Mouse (Mus musculus): ENCODE results near the gene Ak3. TPM values are rescaled to one million over a fixed set of nuclear protein-coding genes. Genes with fewer than 3 reads are reported as not detected.

Ak3 gene
- polyA plus RNA-seq, 1 experiment from 2014 or later = 87.6 TPM

GRCm38 (mm10) chr19:29058741-29059140, 11.0 kb upstream of the Ak3 start:
- Histone ChIP-seq H3K36me3 (no peaks in the 10 kb centered on the region), H3K4me3 (no peak overlapping the region), H3K9me3 (replicated peaks) (no peaks in the 10 kb centered on the region), H3K9ac (no peak overlapping the region), H3K4me1 (replicated peaks) (0 out of 2 replicates have a peak, but pooled peaks cover 3% of the 10 kb centered on the region), H3K27ac (no peak overlapping the region), H3K27me3 (no peaks in the 10 kb centered on the region), H3K4me2 (no peak overlapping the region)
- no peak for ATAC-seq (replicated peaks; ENCODE audit: insufficient number of reproducible peaks, insufficient read depth, low FRiP score, low read depth)
- 83% methylated on average over 5 of the region's 5 CpGs for WGBS

GRCm38 (mm10) chr19:29055469-29055868, 7.7 kb upstream of the Ak3 start:
- H3K4me2 ChIP-seq = no peak overlapping the region
- no peak for ATAC-seq (replicated peaks; ENCODE audit: insufficient number of reproducible peaks, insufficient read depth, low FRiP score, low read depth)
- no peaks in the 10 kb centered on the region for H3K27me3 ChIP-seq
- no peak overlapping the region for H3K9ac ChIP-seq
- no peak overlapping the region for H3K27ac ChIP-seq
- whole genome bisulfite sequencing = 80% methylated on average over 4 of the region's 4 CpGs
- no peaks in the 10 kb centered on the region for H3K4me1 ChIP-seq (replicated peaks)
- H3K4me3 ChIP-seq = no peak overlapping the region
- H3K36me3 ChIP-seq = no peaks in the 10 kb centered on the region
- no peaks in the 10 kb centered on the region for H3K9me3 ChIP-seq (replicated peaks)

GRCm38 (mm10) chr19:29054594-29054993, 6.8 kb upstream of the Ak3 start:
- H3K27ac ChIP-seq = no peak overlapping the region
- H3K27me3 ChIP-seq = no peaks in the 10 kb centered on the region
- H3K36me3 ChIP-seq = no peaks in the 10 kb centered on the region
- ATAC-seq (replicated peaks; ENCODE audit: insufficient number of reproducible peaks, insufficient read depth, low FRiP score, low read depth) = no peak
- H3K4me3 ChIP-seq = no peak overlapping the region
- H3K4me1 ChIP-seq (replicated peaks) = 0 out of 2 replicates have a peak, but pooled peaks cover 4% of the 10 kb centered on the region
- no peaks in the 10 kb centered on the region for H3K9me3 ChIP-seq (replicated peaks)
- H3K4me2 ChIP-seq = no peak overlapping the region
- 70% methylated on average over 6 of the region's 6 CpGs for WGBS
- H3K9ac ChIP-seq = no peak overlapping the region

DNA sequence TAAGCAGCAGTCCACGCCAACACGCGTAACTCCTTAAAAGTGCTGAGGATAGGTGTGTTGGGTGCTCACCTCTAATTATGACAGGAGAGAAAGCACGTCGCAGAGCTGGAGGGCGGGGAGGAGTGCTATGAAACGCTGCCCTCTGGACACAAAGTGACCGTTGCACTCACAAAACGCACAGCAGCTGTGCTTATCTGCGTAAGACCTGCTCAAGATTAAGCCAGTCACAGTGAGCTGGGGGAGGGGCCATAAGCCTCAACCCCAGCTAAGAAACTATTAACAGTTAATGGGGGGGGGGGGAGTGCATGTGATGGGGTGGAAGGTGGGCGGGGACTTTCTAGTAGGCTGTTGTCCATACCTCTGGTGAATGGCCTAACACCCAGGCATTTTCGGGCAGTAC, 5.0 kb upstream of the Ak3 start:
- H3K9ac ChIP-seq = no peak overlapping the region
- no peak overlapping the region for H3K27ac ChIP-seq
- ATAC-seq (replicated peaks; ENCODE audit: insufficient number of reproducible peaks, insufficient read depth, low FRiP score, low read depth) = no peak
- WGBS = 72% methylated on average over 12 of the region's 12 CpGs
- H3K4me3 ChIP-seq = no peak overlapping the region
- no peak overlapping the region for H3K4me2 ChIP-seq
- no peaks in the 10 kb centered on the region for H3K36me3 ChIP-seq
- H3K27me3 ChIP-seq = no peaks in the 10 kb centered on the region
- no peaks in the 10 kb centered on the region for H3K9me3 ChIP-seq (replicated peaks)
- peaks cover 9% of the 10 kb centered on the region; the same call in 1 of the 2 replicates for H3K4me1 ChIP-seq (replicated peaks)

DNA sequence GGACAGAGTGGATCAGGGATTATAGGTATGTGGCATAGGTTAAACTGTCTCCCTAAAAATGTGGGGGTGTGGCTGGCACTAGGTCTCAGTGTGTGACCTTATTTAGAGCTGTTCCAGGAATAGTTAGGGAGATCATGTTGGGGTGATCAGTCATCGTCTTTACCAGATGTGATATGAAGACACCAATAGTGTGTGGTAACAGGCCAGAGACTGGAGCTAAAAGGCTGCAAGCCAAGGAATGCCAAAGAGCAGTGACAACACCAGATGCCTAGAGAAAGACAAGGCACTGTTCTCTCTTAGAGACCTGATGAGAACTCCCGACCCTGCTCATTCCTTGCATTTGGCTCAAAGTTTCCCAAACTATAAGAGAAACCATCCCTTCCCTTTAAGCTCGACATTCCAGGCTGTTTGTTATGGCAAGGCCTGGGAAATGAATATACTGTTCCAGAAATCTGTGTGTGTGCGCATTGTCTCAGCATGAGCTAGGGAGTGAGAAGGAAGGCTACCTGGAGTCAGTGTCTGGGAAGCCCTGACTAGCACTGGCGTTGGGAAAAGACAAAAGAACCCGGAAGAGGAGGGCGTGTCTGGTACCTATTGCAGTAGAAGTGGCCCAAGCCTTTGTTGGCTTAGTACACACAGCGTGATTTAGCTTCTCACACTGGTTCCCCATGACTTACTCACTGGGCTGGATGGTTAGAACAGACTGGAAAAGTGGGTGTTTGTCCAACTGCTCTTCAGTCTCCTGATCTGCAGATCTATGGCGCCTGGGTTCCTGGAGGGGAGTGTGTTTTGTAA, 2.6 kb upstream of the Ak3 start:
- WGBS = 73% methylated on average over 9 of the region's 9 CpGs

DNA sequence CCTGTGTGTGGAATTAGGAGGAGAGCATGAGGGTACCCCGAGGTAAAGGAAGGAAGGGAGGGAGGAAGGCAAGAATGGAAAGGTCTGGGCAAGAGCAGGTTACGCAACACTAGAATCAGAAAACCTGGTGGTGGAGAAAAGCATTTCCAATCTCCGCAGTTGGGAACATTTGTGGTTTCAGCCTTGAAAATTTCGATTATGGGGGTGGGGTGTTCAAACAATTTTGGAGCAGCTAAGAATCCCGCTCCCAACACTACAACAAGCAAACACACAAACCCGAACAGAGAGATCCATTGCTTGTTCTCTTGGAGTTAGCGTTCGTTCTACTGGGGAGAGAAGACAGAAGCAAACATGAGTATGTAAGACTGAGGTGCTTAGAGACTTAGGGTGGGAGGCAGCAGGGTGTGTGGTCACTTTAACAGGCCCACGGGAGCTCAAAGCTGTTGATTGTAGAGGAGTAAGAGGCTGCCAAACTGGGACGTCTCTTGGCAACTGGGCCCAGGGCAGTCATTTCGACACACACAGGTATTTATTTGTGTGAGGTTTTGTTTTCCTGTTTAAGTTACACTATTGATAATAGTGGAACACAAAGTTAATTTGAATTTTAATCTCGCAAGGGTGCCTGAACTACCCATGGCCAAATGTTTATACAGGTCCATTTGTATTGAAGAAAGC, 1.8 kb upstream of the Ak3 start:
- Histone ChIP-seq H3K4me3 (no peak overlapping the region), H3K4me1 (replicated peaks) (peaks cover 15% of the 10 kb centered on the region), H3K4me2 (no peak overlapping the region), H3K9ac (no peak overlapping the region), H3K9me3 (replicated peaks) (no peaks in the 10 kb centered on the region), H3K27me3 (no peaks in the 10 kb centered on the region), H3K36me3 (no peaks in the 10 kb centered on the region), H3K27ac (no peak overlapping the region)
- WGBS = 71% methylated on average over 12 of the region's 12 CpGs
- no peak for ATAC-seq (replicated peaks; ENCODE audit: insufficient number of reproducible peaks, insufficient read depth, low FRiP score, low read depth)

More for the DNA sequence above, 2.6 kb upstream of the Ak3 start:
- H3K4me1 ChIP-seq (replicated peaks) = peaks cover 15% of the 10 kb centered on the region
- no peaks in the 10 kb centered on the region for H3K9me3 ChIP-seq (replicated peaks)
- no peaks in the 10 kb centered on the region for H3K36me3 ChIP-seq
- H3K4me2 ChIP-seq = no peak overlapping the region
- no peak overlapping the region for H3K4me3 ChIP-seq
- no peak overlapping the region for H3K9ac ChIP-seq
- ATAC-seq (replicated peaks; ENCODE audit: insufficient number of reproducible peaks, insufficient read depth, low FRiP score, low read depth) = no peak
- H3K27ac ChIP-seq = no peak overlapping the region
- H3K27me3 ChIP-seq = no peaks in the 10 kb centered on the region

DNA sequence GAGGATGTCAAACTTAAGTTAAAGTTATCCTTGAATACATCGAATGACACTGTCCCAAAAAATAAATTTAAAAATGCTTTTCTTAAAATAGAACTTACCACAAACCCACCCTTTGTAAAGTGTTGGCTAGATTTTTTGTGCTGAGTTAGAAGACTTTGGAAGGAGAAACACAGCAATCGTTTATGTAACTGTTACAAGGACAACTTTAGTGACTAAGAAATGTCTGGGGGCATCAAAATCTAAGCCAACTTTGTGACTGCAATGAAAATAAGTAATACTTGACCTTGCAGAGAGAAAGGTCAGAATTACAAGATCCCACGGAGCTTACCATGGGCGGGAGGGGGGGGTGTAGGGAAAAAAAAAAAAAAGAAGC, 814 bp downstream of the Ak3 start:
- Histone ChIP-seq H3K4me1 (replicated peaks) (peaks cover 27% of the 10 kb centered on the region), H3K4me2 (peak overlapping the region; percentile 73), H3K4me3 (peak overlapping the region; percentile 79), H3K27me3 (no peaks in the 10 kb centered on the region), H3K9me3 (replicated peaks) (no peaks in the 10 kb centered on the region), H3K27ac (peak overlapping the region; percentile 92), H3K36me3 (no peaks in the 10 kb centered on the region), H3K9ac (peak overlapping the region; percentile 92)
- no peak for ATAC-seq (replicated peaks; ENCODE audit: insufficient number of reproducible peaks, insufficient read depth, low FRiP score, low read depth)
- 21% methylated on average over 4 of the region's 4 CpGs for WGBS

DNA sequence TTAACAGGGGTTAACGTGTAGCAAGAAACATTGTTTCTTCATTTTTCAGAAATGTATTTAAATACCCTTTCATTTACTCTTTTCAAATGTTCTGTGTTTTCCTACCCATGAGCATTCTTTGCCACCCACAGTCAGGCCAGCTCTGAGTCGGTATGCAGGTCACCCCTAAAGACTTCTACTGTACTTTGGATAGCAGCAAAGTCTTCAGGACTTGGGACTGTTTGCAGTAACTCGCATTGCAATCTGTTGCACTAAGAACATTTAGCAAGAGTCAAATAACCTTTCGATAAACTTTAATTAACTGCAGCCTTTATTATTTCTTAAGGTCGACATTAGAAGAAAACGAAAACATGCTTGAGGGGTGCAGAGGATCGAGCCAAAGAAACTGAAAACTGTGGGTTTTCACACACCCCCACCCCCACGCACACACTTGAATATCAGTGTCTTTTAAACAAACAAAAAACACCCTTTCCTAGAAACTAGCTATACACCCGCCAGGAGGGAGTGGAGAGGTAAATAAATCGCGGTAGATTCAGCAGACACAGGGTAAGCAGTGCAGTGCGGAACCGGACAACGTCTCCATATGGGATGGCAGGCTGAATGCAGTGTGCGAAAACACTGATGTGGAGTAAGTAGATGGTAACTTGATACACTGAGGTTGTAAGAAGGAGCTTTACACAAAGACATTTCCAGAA, 1.7 kb downstream of the Ak3 start:
- Histone ChIP-seq H3K36me3 (no peaks in the 10 kb centered on the region), H3K27me3 (no peaks in the 10 kb centered on the region), H3K4me1 (replicated peaks) (peaks cover 27% of the 10 kb centered on the region), H3K4me3 (peak overlapping the region; percentile 79), H3K9me3 (replicated peaks) (no peaks in the 10 kb centered on the region), H3K9ac (no peak overlapping the region), H3K27ac (peak overlapping the region; percentile 4; the same call in 1 of the 2 replicates), H3K4me2 (peak overlapping the region; percentile 73)
- 54% methylated on average over 15 of the region's 15 CpGs for WGBS
- no peak for ATAC-seq (replicated peaks; ENCODE audit: insufficient number of reproducible peaks, insufficient read depth, low FRiP score, low read depth)

GRCm38 (mm10) chr19:29045369-29045768, 2.4 kb downstream of the Ak3 start:
- H3K27ac ChIP-seq = no peak overlapping the region
- no peaks in the 10 kb centered on the region for H3K36me3 ChIP-seq
- no peak overlapping the region for H3K9ac ChIP-seq
- no peaks in the 10 kb centered on the region for H3K9me3 ChIP-seq (replicated peaks)
- ATAC-seq (replicated peaks; ENCODE audit: insufficient number of reproducible peaks, insufficient read depth, low FRiP score, low read depth) = no peak
- H3K4me3 ChIP-seq = no peak overlapping the region
- no peaks in the 10 kb centered on the region for H3K27me3 ChIP-seq
- H3K4me1 ChIP-seq (replicated peaks) = peaks cover 26% of the 10 kb centered on the region
- no peak overlapping the region for H3K4me2 ChIP-seq
- 67% methylated on average over 4 of the region's 4 CpGs for WGBS

- Histone ChIP-seq H3K27ac (no peak overlapping the region), H3K36me3 (peaks cover 6% of the 10 kb centered on the region; the same call in 1 of the 2 replicates), H3K4me3 (no peak overlapping the region), H3K9ac (no peak overlapping the region), H3K4me2 (no peak overlapping the region), H3K27me3 (no peaks in the 10 kb centered on the region), H3K4me1 (replicated peaks) (peaks cover 23% of the 10 kb centered on the region), H3K9me3 (replicated peaks) (no peaks in the 10 kb centered on the region; the same call in 1 of the 2 replicates)
- no peak for ATAC-seq (replicated peaks; ENCODE audit: insufficient number of reproducible peaks, insufficient read depth, low FRiP score, low read depth)
- WGBS = 45% methylated on average over 9 of the region's 9 CpGs
Measured at GRCm38 (mm10) chr19:29044353-29044768, 3.4 kb downstream of the Ak3 start.

GRCm38 (mm10) chr19:29042647-29043046, 5.1 kb downstream of the Ak3 start:
- no peak for ATAC-seq (replicated peaks; ENCODE audit: insufficient number of reproducible peaks, insufficient read depth, low FRiP score, low read depth)
- H3K27me3 ChIP-seq = no peaks in the 10 kb centered on the region
- H3K9me3 ChIP-seq (replicated peaks) = no peaks in the 10 kb centered on the region; the same call in 1 of the 2 replicates
- no peak overlapping the region for H3K4me2 ChIP-seq
- H3K9ac ChIP-seq = no peak overlapping the region
- H3K36me3 ChIP-seq = peaks cover 8% of the 10 kb centered on the region
- H3K27ac ChIP-seq = no peak overlapping the region
- peaks cover 18% of the 10 kb centered on the region for H3K4me1 ChIP-seq (replicated peaks)
- WGBS = 81% methylated on average over 9 of the region's 9 CpGs
- H3K4me3 ChIP-seq = no peak overlapping the region

Measured in heart, embryonic 15.5 days (tissue).